Comparison of ENCODE assay signal across 29 mouse cellular contexts in genomic region chr5:86111074-86111473, GRCm38 (mm10).
"Had no signal": no experiment of that assay in that cellular context is flagged by ENCODE, and none has a peak within 500 bp of the region (broad histone marks: within the 10 kb centered on the region; RNA-seq: fewer than 3 reads in every experiment).

No protein-coding gene starts in this region.

- H3K27ac ChIP-seq: left cerebral cortex, adult 2 months; limb, embryonic 10.5 days; limb, embryonic 12.5 days; limb, embryonic 13.5 days; limb, embryonic 15.5 days; liver, embryonic 12.5 days; liver, embryonic 13.5 days; liver, embryonic 14.5 days; liver, embryonic 15.5 days; lung, embryonic 15.5 days; macrophage; midbrain, embryonic 10.5 days; midbrain, embryonic 12.5 days; midbrain, embryonic 15.5 days; neural tube, embryonic 12.5 days had no signal

- H3K9me3 ChIP-seq: limb, embryonic 10.5 days; limb, embryonic 12.5 days; limb, embryonic 13.5 days; limb, embryonic 15.5 days; liver, embryonic 12.5 days; liver, embryonic 13.5 days; liver, embryonic 15.5 days; lung, embryonic 15.5 days; megakaryocyte, embryonic 14.5 days; midbrain, embryonic 10.5 days; midbrain, embryonic 12.5 days; midbrain, embryonic 15.5 days; neural tube, embryonic 12.5 days had no signal

- DNase-seq: left cerebral cortex, postnatal 4 days; liver; liver, embryonic 13.5 days; lung, adult 18-20 months; lung, adult 2 months; lung, embryonic 14.5 days; lung, postnatal 10 days; lung, postnatal 14 days; lung, postnatal 36 days; lung, postnatal 4 days; midbrain, embryonic 14.5 days had no signal

- H3K4me1 ChIP-seq: limb, embryonic 10.5 days; limb, embryonic 12.5 days; limb, embryonic 13.5 days; limb, embryonic 15.5 days; liver, embryonic 12.5 days; liver, embryonic 13.5 days; liver, embryonic 15.5 days; lung, embryonic 15.5 days; midbrain, embryonic 10.5 days; midbrain, embryonic 12.5 days; midbrain, embryonic 15.5 days; neural tube, embryonic 12.5 days had no signal

- H3K4me3 ChIP-seq: left cerebral cortex, adult 2 months; limb, embryonic 10.5 days; limb, embryonic 12.5 days; limb, embryonic 13.5 days; limb, embryonic 15.5 days; liver, embryonic 12.5 days; liver, embryonic 13.5 days; liver, embryonic 15.5 days; lung, embryonic 15.5 days; megakaryocyte, embryonic 14.5 days; midbrain, embryonic 10.5 days; midbrain, embryonic 12.5 days; midbrain, embryonic 15.5 days; myocyte; neural tube, embryonic 12.5 days had no signal

- H3K9ac ChIP-seq: limb, embryonic 12.5 days; limb, embryonic 13.5 days; limb, embryonic 15.5 days; liver, embryonic 12.5 days; liver, embryonic 13.5 days; liver, embryonic 14.5 days; liver, embryonic 15.5 days; lung, embryonic 14.5 days; lung, embryonic 15.5 days; midbrain, embryonic 12.5 days; midbrain, embryonic 15.5 days; neural tube, embryonic 12.5 days had no signal

- H3K4me2 ChIP-seq: limb, embryonic 12.5 days; limb, embryonic 13.5 days; limb, embryonic 15.5 days; liver, embryonic 12.5 days; liver, embryonic 13.5 days; liver, embryonic 15.5 days; lung, embryonic 14.5 days; lung, embryonic 15.5 days; midbrain, embryonic 12.5 days; midbrain, embryonic 15.5 days; neural tube, embryonic 12.5 days had no signal

- H3K27me3 ChIP-seq: limb, embryonic 12.5 days; limb, embryonic 13.5 days; limb, embryonic 15.5 days; liver, embryonic 12.5 days; liver, embryonic 13.5 days; liver, embryonic 15.5 days; lung, embryonic 15.5 days; megakaryocyte, embryonic 14.5 days; midbrain, embryonic 12.5 days; midbrain, embryonic 15.5 days; neural tube, embryonic 12.5 days had no signal

- ATAC-seq: liver, embryonic 12.5 days; lung, postnatal 0 days; midbrain, embryonic 15.5 days; midbrain, embryonic 16.5 days had no signal
